Mouse (Mus musculus): ENCODE data around the gene Fbxl22. TPM values are rescaled to one million over a fixed set of nuclear protein-coding genes. Genes with fewer than 3 reads are reported as not detected.
A peak's percentile ranks its signal among the peaks of the same experiment; 100 is the strongest.

The Fbxl22 gene
- 7.2 and 8.6 TPM in 2 replicates for polyA plus RNA-seq (2012; rRNA removed)

- no peak for DNase-seq (ENCODE audit: low read depth)
Observed at GRCm38 (mm10) chr9:66514256-66514770, at the start of gene Fbxl22. Gene Fbxl22, minus strand, starts transcription at chr9:66514593.

- DNase-seq (ENCODE audit: low read depth): no peak
Observed at GRCm38 (mm10) chr9:66562215-66562614, 47.8 kb upstream of the Fbxl22 start.

- DNase-seq (ENCODE audit: low read depth): no peak
Observed at GRCm38 (mm10) chr9:66561496-66561895, 47.1 kb upstream of the Fbxl22 start.

GRCm38 (mm10) chr9:66560728-66561127 is 46.3 kb upstream of the Fbxl22 start:
- no peak for DNase-seq (ENCODE audit: low read depth)

- DNase-seq (ENCODE audit: low read depth): no peak
Observed at GRCm38 (mm10) chr9:66560295-66560694, 45.9 kb upstream of the Fbxl22 start.

GRCm38 (mm10) chr9:66558971-66559370 is 44.6 kb upstream of the Fbxl22 start:
- no peak for DNase-seq (ENCODE audit: low read depth)

- no peak for DNase-seq (ENCODE audit: low read depth)
Observed at GRCm38 (mm10) chr9:66542785-66543184, 28.4 kb upstream of the Fbxl22 start.

- DNase-seq (ENCODE audit: low read depth): no peak
Observed at GRCm38 (mm10) chr9:66521595-66521994, 7.2 kb upstream of the Fbxl22 start.

- DNase-seq (ENCODE audit: low read depth): no peak
Observed at GRCm38 (mm10) chr9:66520299-66520698, 5.9 kb upstream of the Fbxl22 start.

- DNase-seq (ENCODE audit: low read depth): no peak
Observed at GRCm38 (mm10) chr9:66518901-66519300, 4.5 kb upstream of the Fbxl22 start.

- DNase-seq (ENCODE audit: low read depth): no peak
Observed at GRCm38 (mm10) chr9:66518251-66518650, 3.9 kb upstream of the Fbxl22 start.

GRCm38 (mm10) chr9:66517746-66518145 is 3.4 kb upstream of the Fbxl22 start:
- DNase-seq (ENCODE audit: low read depth): no peak

GRCm38 (mm10) chr9:66516296-66516940 is 2.0 kb upstream of the Fbxl22 start:
- peak; percentile 79 for DNase-seq (ENCODE audit: low read depth)

- no peak for DNase-seq (ENCODE audit: low read depth)
Observed at GRCm38 (mm10) chr9:66515680-66516210, 1.4 kb upstream of the Fbxl22 start.

GRCm38 (mm10) chr9:66515115-66515514 is 722 bp upstream of the Fbxl22 start:
- no peak for DNase-seq (ENCODE audit: low read depth)

GRCm38 (mm10) chr9:66513661-66514255 is 635 bp downstream of the Fbxl22 start:
- no peak for DNase-seq (ENCODE audit: low read depth)

- DNase-seq (ENCODE audit: low read depth): no peak
Observed at GRCm38 (mm10) chr9:66513150-66513549, 1.2 kb downstream of the Fbxl22 start.

- no peak for DNase-seq (ENCODE audit: low read depth)
Observed at GRCm38 (mm10) chr9:66512351-66512671, 2.1 kb downstream of the Fbxl22 start.

- DNase-seq (ENCODE audit: low read depth): no peak
Observed at GRCm38 (mm10) chr9:66511580-66512350, 2.6 kb downstream of the Fbxl22 start.

- no peak for DNase-seq (ENCODE audit: low read depth)
Observed at GRCm38 (mm10) chr9:66510944-66511343, 3.4 kb downstream of the Fbxl22 start.

GRCm38 (mm10) chr9:66510351-66510841 is 4.0 kb downstream of the Fbxl22 start:
- no peak for DNase-seq (ENCODE audit: low read depth)

- no peak for DNase-seq (ENCODE audit: low read depth)
Observed at GRCm38 (mm10) chr9:66508890-66509399, 5.4 kb downstream of the Fbxl22 start.

All from gonadal fat pad, adult 2 months (tissue).